Mouse (Mus musculus) lung, adult 2 months (tissue): ENCODE data around the gene Med22. TPM values are rescaled to one million over a fixed set of nuclear protein-coding genes. Genes with fewer than 3 reads are reported as not detected.

ENCODE experiments used
- DNase-seq: peaks from one replicate; pipeline ENCODE4 v3.0.0; 2022
- H3K4me1 ChIP-seq: fragments of 200-500 bp; 2 replicates; pipeline ENCODE4 v1.6.1; 2011; ENCODE audit warnings: low read length; ENCODE audit not compliant: control insufficient read depth, insufficient read depth
- H3K4me3 ChIP-seq: fragments of 200-500 bp; replicated peaks from 2 replicates; pipeline ENCODE3; 2011; ENCODE audit warnings: low read depth, mild to moderate bottlenecking, control low read depth, low read length; ENCODE audit errors: extremely low read depth
- CTCF ChIP-seq: fragments of 200-500 bp; IDR thresholded peaks from 2 replicates; pipeline ENCODE4 v1.5.1; 2011; ENCODE audit warnings: mild to moderate bottlenecking, low read length, control low read depth; ENCODE audit not compliant: insufficient read depth
- POLR2A ChIP-seq: fragments of 200-500 bp; IDR thresholded peaks from 2 replicates; pipeline ENCODE4 v1.6.1; 2011; ENCODE audit warnings: low read depth, mild to moderate bottlenecking, control low read depth, low read length, borderline replicate concordance; ENCODE audit errors: extremely low read depth
- WGBS: fragments of 180-500 bp; shearing (Covaris S2); methylation state at CpG from one replicate; pipeline ENCODE4 v1.1.7; 2018; 5-methylcytosine and 5-hydroxymethylcytosine counted together
- polyA plus RNA-seq: library from polyadenylated mRNA; depleted of rRNA; stranded (reverse); fragments of >200 nt; gene quantifications from 2 replicates; pipeline ENCODE4 v1.2.3, GENCODE M21; 2012

Med22 gene
- polyA plus RNA-seq, 1 experiment: 30.9 TPM

DNA sequence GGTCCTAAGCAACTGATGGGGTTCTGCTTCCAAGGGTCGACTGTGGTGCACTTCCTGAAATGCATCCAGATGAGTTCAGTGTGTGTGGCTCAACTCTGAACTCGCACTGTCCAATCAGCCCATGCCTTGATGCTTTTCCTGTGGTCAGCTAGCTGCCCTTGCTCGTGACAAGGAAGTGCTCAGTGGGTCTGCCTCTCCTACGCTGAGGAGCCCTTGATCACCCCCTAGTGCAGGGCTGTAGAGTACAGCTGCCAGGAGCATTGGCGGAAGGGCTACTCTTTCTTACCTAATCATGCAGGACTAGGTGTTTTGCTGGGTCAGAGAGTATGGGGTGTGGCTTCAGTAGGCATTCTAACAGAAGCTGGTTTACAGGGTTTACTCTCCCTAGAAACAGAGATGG is 31.1 kb upstream of the Med22 start:
- no peaks in the 10 kb centered on the region for H3K4me1 ChIP-seq
- DNase-seq: peak; percentile 23
- 0 out of 2 replicates have a peak, but pooled peaks have one; percentile 22 for TF ChIP-seq CTCF
- no peak for TF ChIP-seq POLR2A
- H3K4me3 ChIP-seq: no peak overlapping the region
- WGBS: 32% methylated on average over 5 of the region's 5 CpGs

DNA sequence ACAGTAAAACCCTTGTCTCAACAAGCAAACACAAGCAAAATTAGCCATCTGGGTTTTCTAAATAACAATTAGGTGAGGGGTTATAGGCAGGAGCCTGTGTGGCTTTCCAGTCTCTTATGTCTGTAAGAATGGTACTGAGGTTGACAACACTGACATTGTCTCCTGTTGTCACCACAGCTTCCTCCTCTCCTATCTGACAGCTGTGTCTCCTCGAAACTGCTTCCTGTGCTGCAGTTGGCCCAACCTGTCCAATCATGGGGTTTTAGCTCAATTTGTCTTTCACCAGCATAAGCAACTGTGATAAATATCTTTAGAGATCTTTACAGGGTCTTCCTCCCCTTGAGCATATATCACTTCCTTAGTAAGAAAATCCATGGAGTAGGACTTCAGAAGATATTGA is 25.9 kb upstream of the Med22 start:
- WGBS: 39% methylated on average over 1 of the region's 1 CpGs
- Histone ChIP-seq H3K4me3 (no peak overlapping the region), H3K4me1 (peaks cover 4% of the 10 kb centered on the region)
- no peak for DNase-seq
- TF ChIP-seq CTCF (no peak), POLR2A (no peak)

DNA sequence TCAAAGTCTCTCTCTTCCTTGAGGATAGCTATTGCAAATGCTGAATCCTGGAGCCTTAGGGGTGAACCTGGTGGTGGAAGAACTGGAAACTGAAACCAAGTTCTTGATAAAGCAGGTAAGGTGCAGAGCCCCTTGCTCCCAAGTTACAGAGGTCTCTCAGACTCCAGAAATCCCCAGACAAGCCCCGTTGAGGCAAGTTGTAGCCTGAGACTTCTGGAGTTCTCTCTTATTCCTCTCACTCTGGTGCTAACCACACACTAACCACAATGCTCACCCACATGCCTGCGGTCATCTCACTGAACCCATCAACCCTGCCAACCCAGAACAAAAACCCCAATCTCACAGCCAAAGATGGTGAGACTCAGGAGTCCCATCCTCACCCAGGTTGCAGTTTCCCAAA is 24.8 kb upstream of the Med22 start:
- H3K4me1 ChIP-seq: peaks cover 8% of the 10 kb centered on the region
- no peak for TF ChIP-seq CTCF
- no peak for TF ChIP-seq POLR2A
- H3K4me3 ChIP-seq: no peak overlapping the region
- no peak for DNase-seq
- 74% methylated on average over 2 of the region's 2 CpGs for WGBS

DNA sequence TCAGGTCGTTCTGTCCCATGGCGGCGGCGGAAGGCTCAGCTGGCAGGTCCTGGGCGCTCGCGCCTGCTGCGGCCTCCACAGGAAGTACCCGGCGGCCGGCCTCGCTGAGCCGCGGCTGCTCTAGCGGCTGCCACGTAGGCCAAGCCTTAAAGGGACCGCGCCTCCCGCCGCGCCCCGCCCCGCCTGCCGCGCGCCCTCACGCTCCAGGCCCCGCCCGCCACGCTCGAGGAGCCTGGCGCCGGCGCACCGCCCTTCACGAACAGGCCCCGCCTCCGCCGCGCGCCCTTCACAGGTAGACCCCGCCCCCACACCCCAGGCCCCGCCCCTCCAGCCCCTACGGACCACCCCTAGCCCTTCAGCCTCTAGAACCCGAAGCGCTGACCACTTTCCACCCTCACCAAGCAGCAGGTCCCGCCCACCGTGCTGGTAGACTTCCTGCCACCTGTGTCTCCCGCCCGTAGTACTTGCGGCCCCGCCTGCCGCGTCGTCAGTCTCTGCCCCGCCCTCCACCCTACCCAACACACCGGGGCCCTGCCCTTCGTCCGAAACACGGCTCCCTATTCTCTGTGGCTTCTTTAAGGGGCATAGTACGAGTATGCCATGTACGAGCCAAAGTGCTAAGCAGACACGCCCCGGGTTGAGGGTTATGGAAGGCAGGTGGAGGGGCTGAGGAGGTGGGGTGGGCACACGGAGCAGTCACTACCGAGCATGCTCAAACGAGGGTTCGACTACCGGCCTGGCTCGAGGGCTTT is 23.0 kb upstream of the Med22 start, which contains the start of the genes Surf4 and Stkld1:
Gene Surf4 (minus strand): TSS at position 625 of the 752 bp plus-strand sequence.
Gene Stkld1 (plus strand): TSS at position 744 of the 752 bp plus-strand sequence.
- DNase-seq: peak; percentile 91
- WGBS: 1% methylated on average over 68 of the region's 70 CpGs

DNA sequence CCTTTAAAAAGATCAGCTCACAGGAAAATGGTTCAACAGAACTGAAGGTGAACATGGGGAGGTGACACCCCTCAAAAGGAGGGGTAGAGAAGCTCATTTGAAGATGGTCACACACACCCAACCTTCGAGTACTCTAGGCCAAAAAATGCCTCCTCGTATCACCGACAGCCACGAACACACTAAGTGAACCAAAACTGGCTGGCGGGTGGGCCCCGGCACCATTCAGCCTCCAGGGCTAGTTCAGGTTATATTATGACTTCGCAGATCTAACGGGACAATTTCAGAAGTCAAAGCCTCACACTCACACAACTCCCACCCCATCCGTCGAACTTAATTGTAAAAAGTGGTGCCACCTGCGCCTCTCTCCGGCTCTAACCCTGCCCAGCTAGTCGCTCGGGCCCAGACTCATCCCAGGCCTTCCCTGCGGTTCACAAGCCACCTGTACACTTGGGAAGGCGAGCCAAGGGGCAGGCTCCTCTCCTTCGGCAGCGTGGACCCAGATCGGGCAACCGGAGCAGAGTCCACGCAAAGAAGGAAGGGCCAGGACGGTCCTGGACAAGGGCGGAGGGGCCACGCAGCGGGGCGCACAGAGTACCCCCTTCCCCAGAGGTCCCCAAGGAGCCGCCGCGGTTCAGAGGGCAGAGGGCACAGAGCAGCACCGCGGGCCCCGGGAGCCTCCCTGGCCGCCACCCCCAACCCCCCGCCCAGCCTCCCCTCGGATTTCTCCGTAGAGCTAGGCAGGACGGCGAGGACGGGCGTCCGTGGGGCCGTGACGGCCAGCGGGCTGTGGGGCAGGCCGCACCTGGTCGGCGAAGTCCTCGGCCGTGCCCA is 22.2 kb upstream of the Med22 start:
- under 1% methylated on average over 48 of the region's 49 CpGs for WGBS
- no peak for DNase-seq
- TF ChIP-seq POLR2A (no peak), CTCF (no peak)
- Histone ChIP-seq H3K4me1 (peaks cover 10% of the 10 kb centered on the region), H3K4me3 (peak overlapping the region; percentile 92)

More for the DNA sequence above, 23.0 kb upstream of the Med22 start, which contains the start of the genes Surf4 and Stkld1:
- TF ChIP-seq CTCF (no peak), POLR2A (peak; percentile 76)
- Histone ChIP-seq H3K4me1 (peaks cover 8% of the 10 kb centered on the region), H3K4me3 (peak within 1 kb of the TSS; percentile 92)

DNA sequence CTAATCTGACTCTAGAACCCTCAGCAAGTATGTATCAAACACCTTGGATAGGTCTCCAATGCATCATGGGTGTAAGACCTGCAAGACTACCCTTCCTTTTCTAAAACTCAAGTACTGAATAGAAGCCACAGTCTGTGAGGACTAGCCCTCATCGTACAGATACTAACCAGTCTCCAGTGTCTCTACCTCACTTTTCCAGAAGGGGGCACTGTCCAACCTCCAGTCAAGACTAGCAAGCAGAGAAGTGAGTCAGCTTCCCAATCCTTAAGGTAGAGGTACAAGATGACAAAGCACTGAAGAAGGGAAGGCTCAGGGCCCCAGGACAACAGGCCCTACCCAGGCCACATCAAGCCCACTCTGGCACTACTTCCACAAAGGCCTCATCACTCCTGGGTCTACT is 19.9 kb upstream of the Med22 start:
- 12% methylated on average over 1 of the region's 1 CpGs for WGBS
- Histone ChIP-seq H3K4me3 (no peak overlapping the region), H3K4me1 (peaks cover 10% of the 10 kb centered on the region)
- TF ChIP-seq POLR2A (no peak), CTCF (peak; percentile 28; the same call in 1 of the 2 replicates)
- DNase-seq: peak; percentile 49

DNA sequence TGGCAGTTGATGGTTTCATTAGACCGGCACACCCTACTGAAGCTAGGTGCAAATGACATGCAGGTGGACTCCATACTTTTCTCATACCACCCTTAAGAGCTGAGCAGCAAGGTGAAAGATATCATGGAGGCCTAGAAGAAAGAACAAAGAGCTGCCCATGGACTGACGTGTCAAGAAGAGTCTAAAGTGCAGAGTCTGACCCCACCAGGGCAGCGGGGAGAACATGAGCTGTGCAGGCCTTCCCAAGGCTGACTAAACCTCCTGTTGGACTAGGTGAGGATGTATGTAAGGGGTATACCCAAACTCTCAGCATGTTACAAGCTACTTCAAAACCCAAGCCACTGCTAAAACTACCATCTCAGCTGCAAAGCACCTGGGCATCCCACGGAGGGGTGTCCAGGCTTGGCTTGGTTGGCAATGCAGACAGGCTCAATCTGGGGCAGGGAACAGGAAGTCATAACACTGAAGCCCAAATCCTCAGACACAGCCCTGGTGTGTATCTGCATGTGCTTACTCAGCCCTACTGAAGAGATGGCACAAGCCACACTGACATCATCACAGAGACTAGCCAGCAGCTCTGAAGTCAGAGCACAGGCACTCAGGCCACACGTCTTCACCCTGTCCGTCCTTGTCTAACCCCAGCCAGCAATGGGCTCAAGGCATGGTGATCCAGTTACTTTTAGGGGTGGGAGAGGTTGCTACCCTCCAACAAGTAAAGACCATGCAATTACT is 17.4 kb upstream of the Med22 start:
- 82% methylated on average over 6 of the region's 6 CpGs for WGBS
- TF ChIP-seq CTCF (no peak), POLR2A (no peak)
- DNase-seq: no peak
- peaks cover 10% of the 10 kb centered on the region for H3K4me1 ChIP-seq
- no peak overlapping the region for H3K4me3 ChIP-seq

DNA sequence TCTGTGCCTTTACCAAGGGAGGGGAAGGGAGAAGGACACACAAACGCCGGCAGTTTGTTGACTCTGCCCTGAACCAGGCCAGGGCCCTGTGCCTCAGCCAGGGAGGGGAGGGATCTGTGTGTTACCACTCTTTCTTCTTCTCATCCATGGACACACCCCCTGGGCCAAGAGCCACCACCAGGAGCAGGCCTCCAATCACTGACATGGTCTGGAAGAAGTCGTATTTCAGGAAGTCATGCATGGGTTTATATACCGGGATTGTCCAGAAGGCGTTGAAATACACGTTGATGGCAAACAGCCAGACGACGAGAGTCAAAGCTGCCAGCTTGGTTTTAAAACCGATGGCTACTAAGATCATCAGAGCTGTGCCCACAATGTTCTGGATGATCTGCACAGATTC is 11.3 kb upstream of the Med22 start:
- WGBS: 47% methylated on average over 9 of the region's 9 CpGs

More for the DNA sequence above, 11.3 kb upstream of the Med22 start:
- Histone ChIP-seq H3K4me3 (no peak overlapping the region), H3K4me1 (peaks cover 6% of the 10 kb centered on the region; the same call in 1 of the 2 replicates)
- no peak for DNase-seq
- no peak for TF ChIP-seq CTCF
- TF ChIP-seq POLR2A: no peak
